Comparison of ENCODE assay signal across 16 mouse cellular contexts in the genomic region with DNA sequence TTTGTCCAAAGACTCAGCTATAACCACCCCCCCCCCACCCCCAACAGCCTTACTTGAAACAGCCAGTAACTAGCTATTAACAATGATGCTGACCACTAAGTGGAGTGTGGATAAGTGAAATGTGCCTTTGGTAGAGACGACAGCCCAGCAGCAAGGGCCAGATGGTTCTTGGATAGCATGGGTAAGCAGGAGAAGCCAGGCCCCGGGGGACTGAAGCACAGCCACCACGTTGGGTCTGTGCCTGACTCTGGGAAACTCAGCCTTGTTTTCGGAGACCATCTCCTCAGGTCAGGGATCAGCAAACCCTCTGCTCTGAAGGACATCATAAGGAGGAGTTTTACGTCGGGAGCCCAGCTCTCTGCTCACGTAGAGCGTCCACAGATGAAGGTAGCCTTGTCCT. TPM values are rescaled to one million over a fixed set of nuclear protein-coding genes. Genes with fewer than 3 reads are reported as not detected.
DNase-seq lines count a peak whose midpoint lies in the region.
"Had no signal": no experiment of that assay in that cellular context is flagged by ENCODE, and none has a peak within 500 bp of the region (broad histone marks: within the 10 kb centered on the region; RNA-seq: fewer than 3 reads in every experiment).

No protein-coding gene starts in this region.

- DNase-seq in cerebellum, postnatal 10 days: peak; percentile 56 to 73
- no peak for DNase-seq in cerebellum, postnatal 25 days
- peak; percentile 53 for DNase-seq in left cerebral cortex, postnatal 4 days
- DNase-seq in left cerebral cortex, postnatal 36 days (ENCODE audit: low spot score in 2 of 2): no peak
- DNase-seq in MN1 (ENCODE audit: low spot score): peak; percentile 28
- DNase-seq: adrenal gland, adult 2 months; adrenal gland, postnatal 10 days; adrenal gland, postnatal 25 days; B cell, adult 2 months; cerebellum, adult 11 months; cerebellum, adult 18-20 months; cerebellum, adult 8-10 months; cerebellum, adult 9-11 months; cerebellum, postnatal 36 days; embryo, embryonic 11 days had no signal

- intact Hi-C loops in left cerebral cortex, postnatal 4 days (cut with DNase I): no loop called here
- intact Hi-C loops in left cerebral cortex, postnatal 36 days (cut with DNase I): no loop called here

RNA-seq across cellular contexts. Expression of gene 1700010I14Rik, which starts 35.2 kb away (rescaled TPM):
- 1 to 10 TPM; 1.9 to 2.2 TPM for total RNA-seq in left cerebral cortex, postnatal 4 days (2021)
- 1 to 10 TPM in 1 of 2 experiments, under 1 TPM in 1; 0.94 to 1.6 TPM for total RNA-seq in left cerebral cortex, postnatal 36 days (2021)
- total RNA-seq: G1E had no signal

Comparison
In these comparisons a context has a peak if more than half of its experiments do, and no peak if none do; other contexts are left out.
1. DNase-seq: peak in cerebellum, postnatal 10 days (2 of 2), left cerebral cortex, postnatal 4 days (single experiment) and MN1 (single experiment); none in cerebellum, postnatal 25 days (0 of 2) and left cerebral cortex, postnatal 36 days (0 of 2).